Mouse (Mus musculus) granulocyte monocyte progenitor cell, adult 5-6 weeks (primary cell): Measurements from ENCODE around the gene Rpa1. TPM values are rescaled to one million over a fixed set of nuclear protein-coding genes. Genes with fewer than 3 reads are reported as not detected.
"Not testable (repeated sequence)": the region's sequence is repeated elsewhere in the genome, so short reads cannot be mapped to it uniquely, and the experiment has no call there.

Source experiments
- ATAC-seq: replicated peaks from 2 replicates; pipeline ENCODE4 v1.8.0; 2016; ENCODE audit warnings: mild to moderate bottlenecking, moderate TSS enrichment, inconsistent platforms; ENCODE audit not compliant: poor library complexity, severe bottlenecking
- total RNA-seq, 2 experiments: library from RNA; stranded (forward) in 1 of 2; stranded (reverse) in 1 of 2; fragments of 200-712, 200-1000 nt in 1 of 2; fragments of >200 nt in 1 of 2; fragmentation: Nextera tagmentation in 1 of 2; gene quantifications; 2 replicates each; pipeline ENCODE4 v1.2.3; 2014 to 2017

Gene Rpa1
- total RNA-seq, 2 experiments from 2014 or later: 86.4 to 200 TPM

DNA sequence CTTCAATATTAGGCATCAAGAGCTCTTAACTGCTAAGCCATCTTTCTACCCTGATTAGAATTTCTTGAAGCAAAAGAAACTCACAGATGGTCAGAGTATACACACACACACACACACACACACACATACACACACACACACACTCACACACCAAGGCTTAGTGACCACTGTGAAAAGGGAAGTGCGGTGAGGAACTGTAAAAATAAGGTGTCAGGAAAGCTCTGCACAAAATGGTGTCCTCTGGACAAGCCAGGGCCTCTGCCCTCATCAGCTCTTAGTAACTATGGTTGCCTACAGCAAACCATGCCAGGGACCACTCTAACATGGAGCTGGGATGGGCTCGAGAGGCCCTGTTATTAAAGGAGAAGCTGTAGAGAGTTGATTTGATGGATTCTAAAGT, 23.7 kb downstream of the Rpa1 start:
- ATAC-seq: peak; percentile 73

DNA sequence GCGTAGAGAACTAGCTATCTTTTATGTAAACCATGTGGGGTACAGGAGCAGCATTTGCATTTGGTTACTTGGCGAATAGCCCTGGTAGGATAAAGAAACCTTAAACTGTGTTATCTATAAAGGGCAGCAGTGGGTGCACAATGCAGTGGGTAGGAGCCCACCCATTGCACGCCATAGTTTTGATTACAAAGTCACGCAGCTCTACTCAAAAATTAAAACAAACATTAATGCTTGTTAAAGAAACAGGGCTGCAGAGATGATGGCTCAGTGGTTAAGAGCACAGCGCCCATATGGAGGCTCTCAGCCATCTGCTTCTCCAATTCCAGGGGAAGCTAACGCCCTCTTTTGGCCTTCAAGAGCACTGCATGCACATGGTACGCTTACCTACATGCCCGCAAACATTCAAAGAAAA, 24.8 kb downstream of the Rpa1 start:
- ATAC-seq: no peak

DNA sequence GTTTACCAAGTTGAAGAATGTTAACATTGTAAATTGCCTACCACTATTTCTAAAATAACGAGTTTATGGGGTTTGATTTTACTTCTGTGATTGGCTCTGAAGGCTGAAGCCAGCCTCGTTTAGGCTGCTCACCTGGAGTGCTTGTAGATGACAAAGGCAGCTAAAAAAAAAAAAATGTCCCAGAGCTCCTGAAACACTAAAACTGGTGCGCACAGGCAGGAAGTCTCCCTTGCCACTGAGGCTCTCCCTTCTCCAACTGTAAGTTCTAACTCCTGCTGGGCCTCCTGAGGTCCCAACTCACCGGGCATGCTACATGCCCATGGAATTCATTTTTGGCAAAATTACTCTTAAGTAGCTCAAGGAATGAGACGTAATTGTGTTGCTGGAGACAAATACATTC, 28.9 kb downstream of the Rpa1 start:
- no peak for ATAC-seq

DNA sequence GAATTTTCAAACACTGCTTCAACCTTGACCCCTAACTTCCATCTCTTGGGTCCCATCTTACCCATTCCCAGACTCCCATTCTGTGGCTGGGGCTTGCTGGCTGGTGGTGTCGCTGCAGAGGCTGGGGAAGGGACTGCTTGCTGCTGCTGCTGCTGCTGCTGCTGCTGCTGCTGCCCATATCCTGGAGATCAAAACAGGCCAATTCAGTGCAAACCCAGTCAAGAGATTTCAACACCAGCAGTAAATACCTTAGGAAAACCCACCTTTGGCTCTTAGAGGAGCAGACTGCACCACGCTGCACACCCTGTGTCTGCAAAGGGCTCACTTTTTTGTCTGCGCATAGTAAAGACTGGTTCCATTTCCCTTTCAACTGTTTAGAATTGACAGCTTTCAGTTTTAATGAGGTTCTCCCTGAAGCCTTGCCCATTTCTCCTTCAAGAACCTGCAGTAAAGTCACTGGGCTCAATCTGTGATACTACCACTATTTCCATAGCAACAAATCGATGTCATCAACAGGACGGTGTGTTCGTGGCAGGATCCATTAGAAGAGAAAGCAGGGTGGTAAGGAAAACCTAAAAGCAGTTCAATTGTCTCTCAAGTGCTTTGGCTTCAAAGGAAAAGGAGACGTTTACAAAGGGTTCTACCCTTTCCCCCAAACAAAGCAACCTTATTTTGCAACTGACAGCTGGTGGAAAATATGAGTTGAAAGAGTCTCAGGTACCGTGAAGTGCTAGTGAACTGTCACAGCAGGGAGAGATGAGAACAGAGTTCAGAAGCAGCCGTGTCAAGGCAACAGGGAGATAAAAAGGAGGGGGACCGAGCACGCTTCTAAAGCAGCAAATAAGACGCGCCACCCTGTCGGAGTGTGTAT, 29.5 kb downstream of the Rpa1 start:
- ATAC-seq: no peak

DNA sequence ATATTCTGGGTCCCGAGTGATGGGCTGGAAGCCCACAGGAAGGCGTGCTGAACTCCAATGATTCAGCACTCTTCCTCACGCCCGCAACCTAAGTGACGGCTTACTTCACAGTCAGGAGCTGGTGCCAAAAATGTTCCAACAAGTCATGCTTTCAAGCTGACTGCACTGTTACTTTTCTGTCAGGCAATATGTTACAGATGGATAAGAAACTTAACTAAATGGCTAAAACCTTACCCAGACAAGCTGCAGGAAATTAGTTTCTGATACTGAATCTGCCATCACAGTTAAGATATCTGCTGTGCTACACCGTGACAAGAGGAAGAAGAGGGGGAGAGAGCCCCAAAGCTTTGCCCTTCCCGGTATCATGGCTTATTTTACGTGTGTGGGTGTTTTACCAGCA, 34.3 kb downstream of the Rpa1 start:
- no peak for ATAC-seq

DNA sequence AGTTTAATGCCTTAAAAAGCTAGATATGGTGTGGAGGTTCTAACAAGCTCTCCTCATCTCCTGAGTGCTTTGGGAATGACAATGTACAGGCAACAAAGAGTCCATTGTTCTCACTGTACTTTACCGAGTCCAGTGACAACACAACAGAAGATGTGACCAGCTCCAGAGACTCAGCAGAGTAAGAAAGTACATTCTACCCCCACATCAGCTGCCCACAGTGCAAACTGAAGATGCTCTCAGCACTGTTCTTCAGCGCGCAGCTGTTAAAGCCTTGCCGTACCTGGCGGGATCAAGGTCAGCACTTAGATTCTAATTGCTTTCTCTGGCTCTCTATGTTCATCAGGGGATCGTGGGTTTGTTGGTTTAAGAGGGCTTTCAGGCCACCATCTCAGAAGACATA, 36.4 kb downstream of the Rpa1 start:
- ATAC-seq: no peak

DNA sequence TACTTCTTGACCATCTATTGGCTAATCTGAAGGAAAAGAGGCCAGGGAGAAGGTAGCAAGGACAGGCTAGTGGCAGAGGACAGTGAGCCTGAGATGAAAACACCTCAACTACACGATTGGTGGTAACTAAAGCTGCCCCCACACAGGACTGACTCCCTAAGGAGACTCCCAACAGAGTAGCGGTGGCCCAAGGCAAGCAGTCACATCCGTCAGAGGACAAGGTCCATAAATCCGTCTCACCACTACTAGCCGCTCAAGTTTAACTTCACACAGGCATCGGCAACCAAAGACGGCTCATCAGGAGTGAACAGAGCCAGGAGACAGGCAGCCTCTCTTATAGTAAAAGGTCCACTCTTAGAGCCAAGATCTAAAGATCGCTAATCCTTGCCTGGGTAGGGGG, 37.3 kb downstream of the Rpa1 start:
- ATAC-seq: no peak

DNA sequence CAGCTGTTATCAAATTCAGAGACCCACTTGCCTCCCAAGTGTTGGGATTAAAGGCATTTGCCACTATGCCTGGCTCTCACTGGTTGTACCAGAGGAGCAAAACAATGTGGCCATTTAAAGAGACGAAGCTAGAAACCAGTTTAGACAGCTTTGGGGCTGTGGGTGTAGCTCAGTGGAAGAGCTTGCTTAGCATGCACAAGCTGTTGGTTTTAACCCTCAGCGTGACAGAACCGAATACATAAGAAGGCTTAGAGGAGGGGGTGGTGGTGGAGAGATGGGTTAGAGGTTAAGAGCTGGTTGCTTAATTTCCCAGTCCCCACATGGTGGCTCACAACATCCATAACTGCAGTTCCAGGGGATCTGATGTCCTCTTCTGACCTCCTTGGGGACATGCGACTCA, 39.5 kb downstream of the Rpa1 start:
- ATAC-seq: no peak

DNA sequence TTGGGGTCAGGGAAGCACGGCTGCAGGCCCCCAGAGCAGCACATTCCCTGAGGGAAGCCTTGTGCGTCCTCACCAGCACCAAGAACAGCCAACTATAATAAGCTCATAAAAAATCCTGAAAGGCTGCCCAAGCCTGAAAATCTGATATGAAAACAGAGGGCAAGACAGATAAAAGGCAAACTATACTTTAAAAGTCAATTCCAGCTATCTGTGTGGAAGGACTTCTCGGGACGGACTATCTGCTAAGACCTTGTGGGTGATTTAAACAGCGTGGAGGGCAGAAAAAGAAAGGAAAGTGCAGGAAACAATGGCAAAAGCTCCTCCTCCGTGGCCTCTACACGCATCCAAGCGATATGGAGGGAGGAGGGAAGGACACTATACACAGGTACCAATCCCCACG, 43.3 kb downstream of the Rpa1 start:
- ATAC-seq: no peak

DNA sequence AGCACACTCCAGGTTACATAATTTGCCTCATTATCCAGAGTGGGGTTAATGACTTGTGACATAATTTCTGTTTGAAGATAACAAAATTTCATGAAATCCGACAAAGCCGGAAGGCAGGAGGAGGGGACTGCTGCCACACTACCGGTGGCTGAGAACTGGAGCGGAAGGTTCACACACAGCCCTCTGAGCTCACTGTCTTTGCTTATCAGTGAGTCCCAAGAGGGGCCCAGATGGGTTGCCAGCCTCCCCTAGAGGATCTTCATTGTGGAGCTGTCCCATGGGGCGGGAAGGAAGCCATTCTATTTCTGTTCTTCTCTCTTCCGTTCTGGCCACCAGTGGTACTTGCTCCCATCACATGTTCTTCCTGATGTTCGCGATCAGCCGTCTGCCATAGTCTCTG, 47.2 kb downstream of the Rpa1 start:
- ATAC-seq: no peak

DNA sequence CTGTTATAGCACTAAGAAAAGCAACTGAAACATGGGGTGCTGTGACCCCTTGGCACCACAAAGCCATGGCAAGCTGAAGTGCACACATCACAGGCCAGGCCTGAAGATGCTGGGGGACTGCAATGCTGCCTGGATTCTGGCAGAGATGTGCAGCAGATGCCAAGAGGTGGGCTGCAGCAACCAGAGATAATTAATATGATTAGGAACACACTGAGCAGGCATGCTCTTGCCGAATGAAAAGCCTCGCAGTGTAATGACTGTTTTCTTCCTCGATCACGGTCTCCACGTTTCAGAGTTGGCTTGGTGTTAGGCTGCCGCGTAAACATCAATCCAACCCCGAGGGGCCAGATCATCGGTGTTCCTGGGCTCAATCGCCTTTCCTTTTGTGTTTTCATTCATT, 48.3 kb downstream of the Rpa1 start:
- no peak for ATAC-seq

DNA sequence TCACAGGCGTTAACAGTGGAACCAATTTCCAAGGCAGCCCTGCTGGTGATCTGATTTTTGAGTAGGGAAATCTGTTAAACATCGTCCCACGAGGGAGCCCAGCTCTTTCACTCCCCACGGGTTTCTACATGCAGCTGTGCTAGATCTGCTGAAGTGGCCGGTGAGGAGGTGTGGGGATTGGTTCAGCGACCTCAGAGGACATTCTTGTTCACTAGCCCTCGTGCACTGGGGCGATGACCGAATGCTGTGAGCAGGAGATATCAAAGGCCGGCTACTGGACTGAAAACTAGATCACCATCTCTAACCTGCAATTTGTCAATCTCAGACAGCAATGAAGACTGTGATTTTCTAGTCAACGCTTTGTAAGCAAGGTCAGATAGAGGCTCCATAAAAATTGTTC, 49.6 kb downstream of the Rpa1 start:
- no peak for ATAC-seq

DNA sequence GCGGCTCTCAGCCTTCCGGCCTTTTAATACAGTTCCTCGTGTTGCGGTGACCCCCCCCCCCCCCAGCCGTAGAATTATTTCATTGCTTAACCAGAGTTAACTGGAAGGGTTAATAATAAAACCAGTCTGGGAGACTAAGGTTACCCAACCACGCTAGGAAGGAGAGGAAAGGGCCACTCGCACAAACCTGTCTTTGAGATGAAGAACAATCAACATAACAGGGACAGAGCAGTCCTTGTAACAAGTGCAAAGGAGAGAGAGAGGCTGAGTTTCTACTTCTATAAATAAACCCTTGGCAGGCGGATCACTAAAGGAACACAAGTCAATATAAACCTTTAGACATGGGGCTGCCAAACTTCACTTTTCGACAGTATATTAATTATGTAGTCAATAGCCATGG, 50.5 kb downstream of the Rpa1 start:
- no peak for ATAC-seq

DNA sequence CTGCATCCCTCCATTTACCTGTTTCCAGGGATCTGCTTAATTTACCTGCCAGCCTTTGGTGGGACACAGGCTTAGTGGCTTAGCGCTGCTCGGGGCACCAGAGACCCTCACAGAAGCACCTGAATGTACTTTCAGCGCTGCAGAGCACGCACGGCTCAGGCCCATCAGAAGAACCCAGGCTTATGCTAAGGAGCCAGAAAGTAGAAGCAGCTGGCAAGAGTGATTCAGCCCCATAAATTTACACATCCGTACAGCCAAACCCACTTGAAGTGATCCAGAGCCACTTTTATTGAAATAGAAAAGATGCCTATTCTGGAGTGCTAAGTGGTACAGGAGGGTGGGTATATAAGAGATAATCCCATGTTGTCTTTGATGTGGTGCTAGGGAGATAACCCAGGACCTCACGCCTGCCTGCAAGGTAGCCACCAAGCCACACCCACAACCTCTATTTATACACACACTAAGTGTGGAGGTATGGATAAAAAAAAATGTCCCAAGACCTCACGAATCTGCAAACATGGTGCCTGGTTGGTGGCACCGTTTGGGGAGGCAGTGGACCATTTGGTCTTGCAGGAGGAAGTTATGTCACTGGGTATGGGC, 51.6 kb downstream of the Rpa1 start:
- no peak for ATAC-seq

DNA sequence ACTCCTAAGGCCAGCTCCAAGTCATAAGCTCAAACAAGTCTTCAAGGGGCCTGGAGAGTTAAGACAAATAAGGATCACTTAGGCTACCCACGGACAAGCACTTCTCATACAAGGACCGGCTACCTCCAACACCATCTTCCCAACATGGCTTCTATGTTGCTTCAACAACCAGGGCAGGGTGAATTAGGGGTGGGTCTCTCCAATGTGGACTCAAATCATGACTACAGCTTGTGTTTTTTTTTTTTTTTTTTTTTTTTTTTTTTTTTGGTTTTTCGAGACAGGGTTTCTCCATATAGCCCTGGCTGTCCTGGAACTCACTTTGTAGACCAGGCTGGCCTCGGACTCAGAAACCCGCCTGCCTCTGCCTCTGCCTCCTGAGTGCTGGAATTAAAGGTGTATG, 52.6 kb downstream of the Rpa1 start:
- ATAC-seq: not testable (repeated sequence)

DNA sequence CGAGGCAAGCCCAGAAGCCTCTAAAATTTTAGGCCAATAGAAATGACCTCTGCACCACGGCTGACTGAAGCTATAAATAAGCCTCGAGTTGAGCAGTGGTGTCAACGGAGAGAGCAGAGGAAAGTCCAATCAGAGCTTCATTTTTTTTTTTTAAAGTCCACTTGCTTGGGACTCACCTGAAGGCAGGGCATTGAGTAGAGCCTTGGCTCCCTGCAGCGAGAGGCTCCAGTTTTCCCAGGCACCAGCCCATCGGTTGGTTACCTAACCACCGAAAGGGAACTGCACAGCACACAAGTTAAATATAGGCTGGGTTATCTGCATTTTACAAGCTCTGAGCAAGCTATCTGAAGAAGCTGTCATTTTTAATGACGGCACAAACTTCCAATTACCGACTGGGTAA, 53.3 kb downstream of the Rpa1 start:
- no peak for ATAC-seq

DNA sequence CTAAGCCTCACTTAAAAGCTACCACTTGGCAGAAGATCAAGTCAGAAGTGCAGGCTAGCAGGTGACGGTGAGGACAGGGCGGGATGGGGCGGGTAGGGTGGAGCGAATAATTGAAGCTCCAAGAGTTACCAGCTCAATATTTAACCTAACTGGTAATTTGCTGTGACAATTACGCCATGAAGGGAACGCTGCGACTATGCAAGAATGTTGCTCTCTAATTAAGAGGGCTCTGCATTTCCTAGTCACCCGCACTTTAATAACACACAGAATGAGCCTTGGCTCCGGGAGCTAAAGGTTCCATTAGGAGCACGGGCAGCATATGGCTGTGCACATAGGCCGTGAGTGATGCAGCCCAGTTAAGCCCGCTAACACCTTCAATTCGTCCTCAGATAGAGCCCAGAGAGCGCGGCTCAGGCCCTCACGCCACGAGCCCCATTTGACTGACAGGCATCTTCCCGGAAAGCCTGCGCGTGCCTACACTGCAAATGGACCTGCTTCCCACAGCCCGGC, 54.2 kb downstream of the Rpa1 start:
- no peak for ATAC-seq

DNA sequence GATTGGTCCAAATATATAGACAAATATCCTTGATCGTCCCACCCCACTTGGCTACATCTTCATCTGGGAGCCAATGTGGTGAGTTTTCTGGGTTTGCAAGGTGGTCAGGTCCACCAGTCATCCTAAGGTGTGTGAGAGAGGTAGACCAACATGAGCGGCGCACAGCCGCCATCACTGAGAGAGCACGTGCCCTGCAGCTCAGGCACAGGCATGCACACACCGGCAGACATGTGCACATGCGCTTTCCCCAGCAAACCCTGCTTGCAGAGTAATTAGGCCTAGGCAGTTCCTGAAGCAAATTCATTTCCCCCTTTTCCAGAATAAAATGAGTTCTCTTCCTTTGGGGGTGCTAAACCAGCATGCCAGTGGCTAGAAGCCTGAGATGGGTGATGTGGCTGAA, 55.8 kb downstream of the Rpa1 start:
- no peak for ATAC-seq

DNA sequence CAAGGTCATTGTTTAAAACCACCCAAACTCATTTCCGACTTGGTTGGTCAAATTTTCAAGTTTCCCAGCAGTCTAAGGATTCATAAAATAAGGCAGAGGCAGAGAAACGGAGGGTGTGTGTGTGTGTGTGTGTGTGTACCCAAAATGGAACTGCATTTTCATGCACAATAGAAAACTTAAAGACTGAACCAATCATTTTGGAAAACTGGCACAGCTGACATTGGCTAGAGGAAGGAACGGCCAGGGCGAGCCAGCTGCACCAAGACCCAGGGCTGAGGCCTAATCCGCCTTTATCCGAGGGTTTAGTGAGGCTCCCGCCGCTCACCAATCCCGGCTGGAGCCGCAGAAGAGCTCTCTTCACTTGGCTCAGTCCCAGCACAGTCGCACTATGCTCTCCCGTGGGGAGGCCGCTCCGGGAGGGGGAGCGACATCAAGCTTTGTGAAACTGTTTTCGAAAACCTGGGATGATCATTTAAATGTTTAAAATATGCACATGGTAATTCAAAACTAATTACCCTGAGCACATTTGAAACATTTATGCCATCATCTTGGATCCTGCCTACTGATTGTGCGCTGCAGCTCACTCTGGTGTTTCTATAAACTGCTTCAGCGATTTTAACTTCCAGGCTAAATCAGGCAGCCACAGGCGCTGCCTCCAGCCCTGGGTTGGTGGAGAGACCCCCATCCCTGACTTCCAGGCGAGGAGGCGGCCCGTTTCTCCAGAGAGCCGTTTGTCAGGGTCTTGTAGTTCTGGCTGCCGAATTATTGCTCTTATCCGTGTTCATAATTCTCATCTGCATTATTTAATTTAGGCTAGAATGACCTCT, 56.5 kb downstream of the Rpa1 start:
- no peak for ATAC-seq

DNA sequence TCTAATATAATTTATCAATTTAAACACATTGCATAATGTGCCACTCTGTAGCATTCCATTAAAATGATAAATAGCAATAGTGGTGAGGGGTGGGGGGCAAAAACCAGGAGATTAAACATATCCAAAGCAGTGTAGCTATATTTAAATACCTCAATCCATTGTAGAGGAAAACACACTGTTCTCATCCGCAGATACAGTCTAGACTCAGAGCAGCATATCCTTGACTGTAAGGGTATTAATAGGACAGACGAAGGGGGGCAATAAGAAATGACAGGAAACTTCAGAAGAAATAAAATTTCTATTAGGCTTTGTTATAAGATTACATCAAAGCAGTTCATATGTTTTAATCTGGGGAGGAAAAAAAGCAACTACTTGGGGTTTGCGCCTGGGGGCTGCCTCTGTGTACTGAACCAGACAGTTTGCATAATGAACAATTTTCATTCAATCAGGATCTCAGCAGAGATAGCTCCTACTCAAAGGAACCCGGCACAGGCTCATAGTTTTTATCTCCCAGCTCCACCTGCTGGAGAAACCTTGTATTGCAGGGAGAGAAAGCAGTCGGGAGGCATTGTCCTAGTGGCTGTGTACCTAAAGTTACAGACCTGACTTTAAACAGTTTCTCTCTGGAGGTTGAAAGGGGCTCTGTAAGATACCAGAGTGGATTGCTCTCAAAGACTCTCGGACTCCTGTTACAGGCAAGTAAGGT, 57.4 kb downstream of the Rpa1 start:
- ATAC-seq: peak; percentile 80
